Mouse (Mus musculus) Patski (cell line): Measurements from ENCODE around the gene Cep128. TPM values are rescaled to one million over a fixed set of nuclear protein-coding genes. Genes with fewer than 3 reads are reported as not detected.
A peak's percentile ranks its signal among the peaks of the same experiment; 100 is the strongest.

ENCODE experiments used
- ATAC-seq: fragments of 100-300 bp; one replicate; pipeline ENCODE4 v1.8.0; 2021
- CTCF ChIA-PET: fragments of 350-600 bp; sonication (Branson Sonifier 250); formaldehyde crosslinking; loops from one replicate; lab custom pipeline; 2022; ENCODE audit warnings: inconsistent platforms; lab: Charles Lee
- POLR2A ChIA-PET: fragments of 350-600 bp; sonication (Branson Sonifier 250); formaldehyde crosslinking; loops from one replicate; lab custom pipeline; 2022; ENCODE audit warnings: antibody characterized with exemption, inconsistent platforms; lab: Charles Lee
- DNase-seq: peaks from one replicate; pipeline ENCODE4 v3.0.0-alpha.2; 2011; ENCODE audit warnings: low read depth, low spot score
- H3K27me3 ChIP-seq: fragments of 371-371 bp; one replicate; pipeline ENCODE4 v1.5.1; 2021
- CTCF ChIP-seq: fragments of 100-300 bp; IDR thresholded peaks from one replicate; pipeline ENCODE4 v1.5.1; 2021
- in situ Hi-C: fragments of 300-500 bp; cut with MboI; formaldehyde crosslinking; loops from 3 replicates; pipeline ENCODE4 v1.11.1; 2018; ENCODE audit warnings: low pct_unique_long_range_greater_than_20kb, mixed read lengths
- polyA plus RNA-seq: library from polyadenylated mRNA; unstranded; gene quantifications from one replicate; pipeline ENCODE4 v1.2.3, GENCODE M21; 2021

The Cep128 gene
- polyA plus RNA-seq, 1 experiment from 2014 or later, result 9.3 TPM

DNA sequence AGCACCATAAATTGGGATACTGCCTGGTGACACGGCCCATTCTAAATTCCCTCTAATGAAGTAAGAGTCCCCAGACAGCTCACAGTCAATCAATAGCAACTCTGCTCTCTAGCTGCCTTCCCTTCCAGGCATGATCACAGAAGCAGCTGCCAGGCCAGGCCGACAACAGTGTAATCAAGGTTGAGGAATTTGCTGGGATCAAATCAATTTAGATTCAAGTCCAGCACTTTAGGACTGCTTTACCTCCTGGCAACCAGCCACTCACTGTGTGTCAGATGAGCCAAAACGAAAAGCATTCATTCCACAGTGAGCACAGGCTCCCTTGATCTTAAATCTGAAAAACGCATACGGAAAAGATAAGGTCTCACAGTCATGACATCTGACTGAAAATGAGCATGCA is 118.7 kb downstream of the Cep128 start:
- ChIA-PET POLR2A (no interaction called here), CTCF (interaction anchor here (1.1 kb wide), 1 partner anchor 12 kb away, joined by 3 read pairs; no protein-coding TSS in a partner anchor)
- H3K27me3 ChIP-seq, result no peaks in the 10 kb centered on the region
- TF ChIP-seq CTCF, result no peak
- ATAC-seq, result no peak
- no peak for DNase-seq
- in situ Hi-C loops, result no loop called here

DNA sequence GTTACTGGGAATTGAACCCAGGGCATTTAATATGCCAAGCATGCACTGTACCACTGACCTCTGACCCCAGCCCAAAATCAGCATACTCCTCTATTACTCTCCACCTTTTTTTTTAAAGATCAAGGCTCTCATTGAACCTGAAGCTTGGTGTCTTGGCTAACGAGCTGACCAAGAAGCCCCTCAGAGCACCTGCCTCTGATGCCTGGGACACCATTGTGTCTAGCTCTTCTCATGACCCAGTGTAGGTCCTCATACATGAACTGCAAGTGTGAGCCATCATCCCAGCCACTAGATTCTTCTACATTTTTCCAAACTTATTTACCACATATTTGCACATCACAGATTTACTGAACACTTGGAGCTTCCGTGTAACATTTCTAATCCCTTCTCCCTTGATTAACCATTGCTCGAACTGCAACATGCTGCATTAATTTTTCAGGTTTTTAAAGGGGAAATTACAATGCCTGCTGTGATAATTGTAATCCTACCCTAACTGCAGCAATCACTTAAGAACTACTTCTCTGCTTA is 119.3 kb downstream of the Cep128 start:
- CTCF ChIA-PET, result interaction anchor here (1.1 kb wide), 1 partner anchor 12 kb away, joined by 3 read pairs; no protein-coding TSS in a partner anchor
- H3K27me3 ChIP-seq, result no peaks in the 10 kb centered on the region
- ATAC-seq (peak; percentile 76), DNase-seq (no peak)
- in situ Hi-C loops, result no loop called here
- TF ChIP-seq CTCF, result no peak
- POLR2A ChIA-PET, result no interaction called here

DNA sequence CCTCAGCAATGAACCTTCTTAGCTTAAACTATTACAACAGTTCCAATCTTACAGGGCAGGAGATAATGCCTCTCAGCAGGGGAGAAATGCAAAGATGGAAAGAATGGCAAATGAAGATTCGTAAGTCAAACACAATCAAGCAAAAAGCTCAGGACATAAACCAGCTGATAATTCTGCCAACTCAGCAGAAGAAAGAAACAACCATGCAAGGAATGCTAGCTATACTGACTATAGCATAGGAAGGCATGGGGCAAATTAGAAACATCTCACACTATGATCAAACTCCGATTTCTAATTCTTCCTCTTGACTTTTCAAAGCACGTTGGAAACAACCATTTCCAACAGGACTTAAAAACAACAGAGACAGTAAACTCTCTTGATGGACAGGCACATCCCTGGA is 120.5 kb downstream of the Cep128 start:
- no peak for TF ChIP-seq CTCF
- in situ Hi-C loops, result no loop called here
- CTCF ChIA-PET, result no interaction called here
- POLR2A ChIA-PET, result interaction anchor here (0.7 kb wide), 1 partner anchor 38 kb away, joined by 3 read pairs; no protein-coding TSS in a partner anchor
- ATAC-seq (no peak), DNase-seq (no peak)
- no peaks in the 10 kb centered on the region for H3K27me3 ChIP-seq

DNA sequence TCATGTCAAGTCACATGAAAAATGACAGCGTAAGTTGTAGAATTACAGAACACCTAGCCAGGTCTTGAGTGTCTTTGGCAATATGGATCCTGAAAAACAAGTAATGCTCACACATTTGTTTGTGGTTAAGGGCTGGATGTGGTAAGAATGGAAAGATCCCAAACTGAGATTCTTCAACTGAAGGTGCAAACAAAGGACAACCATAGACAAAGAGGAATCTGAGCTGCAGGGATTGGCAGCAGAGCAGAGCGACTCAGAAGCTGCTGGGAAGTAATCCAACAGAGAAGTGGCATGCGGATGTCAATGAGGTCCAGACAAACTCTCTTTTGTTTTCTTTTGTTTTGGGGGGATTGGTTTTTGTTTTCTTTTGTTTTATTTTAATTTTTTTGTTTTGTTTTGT is 121.4 kb downstream of the Cep128 start:
- no peak for TF ChIP-seq CTCF
- ChIA-PET CTCF (no interaction called here), POLR2A (no interaction called here)
- DNase-seq (no peak), ATAC-seq (no peak)
- in situ Hi-C loops, result no loop called here
- H3K27me3 ChIP-seq, result no peaks in the 10 kb centered on the region

- in situ Hi-C loops, result no loop called here
- ChIA-PET POLR2A (no interaction called here), CTCF (interaction anchor here (0.7 kb wide), 1 partner anchor 24 kb away, joined by 3 read pairs; no protein-coding TSS in a partner anchor)
- TF ChIP-seq CTCF, result no peak
- ATAC-seq, result no peak
- no peaks in the 10 kb centered on the region for H3K27me3 ChIP-seq
- DNase-seq, result no peak
These were observed 127.9 kb downstream of the Cep128 start for GRCm38 (mm10) chr12:91256334-91256733.

- no peaks in the 10 kb centered on the region for H3K27me3 ChIP-seq
- ChIA-PET POLR2A (no interaction called here), CTCF (no interaction called here)
- no peak for ATAC-seq
- TF ChIP-seq CTCF, result no peak
- in situ Hi-C loops, result no loop called here
- no peak for DNase-seq
These were observed 129.4 kb downstream of the Cep128 start for GRCm38 (mm10) chr12:91254831-91255230.

DNA sequence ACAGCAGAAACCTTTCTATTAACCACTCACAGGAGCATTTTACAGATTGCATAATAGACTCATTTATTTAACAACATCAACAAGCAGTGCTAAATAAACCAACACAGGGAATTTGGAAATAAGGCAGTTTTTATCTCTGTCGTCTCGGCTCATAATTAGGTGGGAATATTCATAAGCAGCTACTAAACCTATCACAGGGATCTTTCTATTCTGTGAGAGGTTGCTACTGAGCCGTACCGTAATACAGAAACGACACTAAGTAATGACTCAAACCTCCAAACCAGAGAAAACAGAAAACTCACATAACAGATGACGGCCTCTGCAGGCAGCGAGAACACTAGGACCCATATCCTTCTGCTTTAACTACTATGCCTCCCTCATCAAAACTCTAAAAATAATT is 163.6 kb downstream of the Cep128 start:
- no peaks in the 10 kb centered on the region for H3K27me3 ChIP-seq
- DNase-seq (no peak), ATAC-seq (no peak)
- in situ Hi-C loops, result no loop called here
- TF ChIP-seq CTCF, result no peak
- ChIA-PET CTCF (no interaction called here), POLR2A (no interaction called here)

GRCm38 (mm10) chr12:91205550-91205949 is 178.7 kb downstream of the Cep128 start:
- ChIA-PET POLR2A (no interaction called here), CTCF (no interaction called here)
- no peak for DNase-seq
- TF ChIP-seq CTCF, result no peak
- no peak for ATAC-seq
- in situ Hi-C loops, result no loop called here
- H3K27me3 ChIP-seq, result no peaks in the 10 kb centered on the region

GRCm38 (mm10) chr12:91204330-91204729 is 179.9 kb downstream of the Cep128 start:
- CTCF ChIA-PET, result no interaction called here
- POLR2A ChIA-PET, result no interaction called here
- TF ChIP-seq CTCF, result no peak
- H3K27me3 ChIP-seq, result no peaks in the 10 kb centered on the region
- ATAC-seq (no peak), DNase-seq (no peak)
- in situ Hi-C loops, result no loop called here

DNA sequence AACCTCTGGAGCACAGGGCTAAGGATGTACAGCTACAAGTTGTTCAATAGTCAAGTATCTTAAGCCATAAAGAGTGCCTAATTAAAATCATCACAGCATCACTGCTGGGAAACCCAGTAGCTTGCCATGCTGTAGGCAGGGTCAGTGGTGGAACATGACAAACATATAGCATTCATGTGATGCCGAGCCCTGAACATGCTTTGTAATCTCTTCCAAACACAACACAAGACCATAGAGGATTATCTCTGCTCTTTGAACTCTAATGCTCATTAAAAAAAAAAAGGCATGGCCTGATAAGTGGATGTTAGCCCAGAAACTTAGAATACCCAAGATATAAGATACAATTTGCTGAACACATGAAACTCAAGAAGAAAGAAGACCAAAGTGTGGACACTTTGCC is 181.7 kb downstream of the Cep128 start:
- TF ChIP-seq CTCF, result no peak
- ChIA-PET CTCF (no interaction called here), POLR2A (no interaction called here)
- DNase-seq (no peak), ATAC-seq (no peak)
- H3K27me3 ChIP-seq, result no peaks in the 10 kb centered on the region
- in situ Hi-C loops, result no loop called here

GRCm38 (mm10) chr12:91189111-91189510 is 195.1 kb downstream of the Cep128 start:
- POLR2A ChIA-PET, result no interaction called here
- DNase-seq, result no peak
- no peaks in the 10 kb centered on the region for H3K27me3 ChIP-seq
- TF ChIP-seq CTCF, result no peak
- in situ Hi-C loops, result no loop called here
- CTCF ChIA-PET, result interaction anchor here (1.0 kb wide), 1 partner anchor 11 kb away, joined by 3 read pairs; no protein-coding TSS in a partner anchor
- ATAC-seq, result no peak

- CTCF ChIA-PET, result no interaction called here
- no peak for TF ChIP-seq CTCF
- in situ Hi-C loops, result no loop called here
- no peaks in the 10 kb centered on the region for H3K27me3 ChIP-seq
- DNase-seq (no peak), ATAC-seq (no peak)
- POLR2A ChIA-PET, result no interaction called here
These were observed 198.6 kb downstream of the Cep128 start for GRCm38 (mm10) chr12:91185564-91185963.
